Mouse (Mus musculus) limb, embryonic 14.5 days (tissue): ENCODE results near the gene Pmepa1. TPM values are rescaled to one million over a fixed set of nuclear protein-coding genes. Genes with fewer than 3 reads are reported as not detected.

Source experiments
- ATAC-seq: fragments of 200-750 bp; cut with Nextera tagmentation; 2 replicates; pipeline ENCODE4 v1.8.0; 2017; ENCODE audit warnings: low read depth, moderate number of reproducible peaks, moderate TSS enrichment; ENCODE audit not compliant: low FRiP score
- DNase-seq: peaks from one replicate; pipeline ENCODE4 v3.0.0-alpha.2; 2015; ENCODE audit warnings: low spot score
- H3K27ac ChIP-seq: fragments of 300-500 bp; sonication (generic); replicated peaks from 2 replicates; pipeline ENCODE4 v1.5.1; 2014; ENCODE audit warnings: low read depth, mild to moderate bottlenecking, low read length, moderate library complexity, mixed read lengths
- H3K27me3 ChIP-seq: fragments of 300-500 bp; sonication (generic); 2 replicates; pipeline ENCODE4 v1.6.1; 2014; ENCODE audit warnings: low read length, mixed read lengths; ENCODE audit not compliant: control insufficient read depth, insufficient read depth
- H3K36me3 ChIP-seq: fragments of 300-500 bp; sonication (generic); 2 replicates; pipeline ENCODE4 v1.6.1; 2014; ENCODE audit warnings: mild to moderate bottlenecking, low read length, moderate library complexity, mixed read lengths; ENCODE audit not compliant: control insufficient read depth, insufficient read depth
- H3K4me1 ChIP-seq: fragments of 300-500 bp; sonication (generic); 2 replicates; pipeline ENCODE4 v1.6.1; 2014; ENCODE audit warnings: antibody characterized with exemption, low read length, mixed read lengths; ENCODE audit not compliant: control insufficient read depth, insufficient read depth
- H3K4me2 ChIP-seq: fragments of 300-500 bp; sonication (generic); replicated peaks from 2 replicates; pipeline ENCODE4 v1.6.1; 2014; ENCODE audit warnings: low read depth, mild to moderate bottlenecking, low read length, moderate library complexity; ENCODE audit not compliant: severe bottlenecking
- H3K4me3 ChIP-seq: fragments of 300-500 bp; sonication (generic); replicated peaks from 2 replicates; pipeline ENCODE4 v1.5.1; 2014; ENCODE audit warnings: low read length
- H3K9ac ChIP-seq: fragments of 300-500 bp; sonication (generic); 2 replicates; pipeline ENCODE4 v1.6.1; 2014; ENCODE audit warnings: mild to moderate bottlenecking, low read depth, low read length, moderate library complexity; ENCODE audit not compliant: severe bottlenecking
- H3K9me3 ChIP-seq: fragments of 300-500 bp; sonication (generic); 2 replicates; pipeline ENCODE4 v1.6.1; 2016; ENCODE audit warnings: low read length; ENCODE audit not compliant: control insufficient read depth
- POLR2A ChIP-seq: fragments of 200-500 bp; IDR thresholded peaks from 2 replicates; pipeline ENCODE4 v1.8.0; 2012; ENCODE audit warnings: inconsistent platforms, mild to moderate bottlenecking, moderate library complexity, borderline replicate concordance; ENCODE audit not compliant: insufficient read depth, insufficient read length; ENCODE audit errors: extremely low read depth
- WGBS: fragments of 180-500 bp; shearing (Covaris S2); extraction: QIAGEN DNeasy Blood & Tissue Kit; methylation state at CpG from one replicate; pipeline ENCODE4 v1.1.7; 2014; 5-methylcytosine and 5-hydroxymethylcytosine counted together
- polyA plus RNA-seq, 2 experiments: library from polyadenylated mRNA; depleted of rRNA in 1 of 2; stranded (reverse) in 1 of 2; unstranded in 1 of 2; fragments of >200 nt; fragmentation: Nextera tagmentation in 1 of 2; extraction: Ambion mirVana in 1 of 2; gene quantifications; 2 replicates each; pipeline versions ENCODE4 v1.2.1 to v1.2.3; 2012 to 2014

The Pmepa1 gene
- polyA plus RNA-seq (2012; rRNA removed) (41.0 and 62.3 TPM in 2 replicates), polyA plus RNA-seq (2014; fragmentation: Nextera tagmentation; extraction: Ambion mirVana) (10.2 and 11.6 TPM in 2 replicates)

GRCm38 (mm10) chr2:173276409-173276808, at the start of gene Pmepa1:
TSS of gene Pmepa1 (minus strand) at chr2:173276533.
- Histone ChIP-seq H3K4me3 (peak within 1 kb of the TSS; percentile 92), H3K36me3 (no peaks in the 10 kb centered on the region), H3K4me1 (peaks cover 51% of the 10 kb centered on the region), H3K27me3 (no peaks in the 10 kb centered on the region), H3K9ac (peak within 1 kb of the TSS; percentile 98), H3K27ac (peak within 1 kb of the TSS; percentile 90), H3K9me3 (no peaks in the 10 kb centered on the region), H3K4me2 (peak within 1 kb of the TSS; percentile 80)
- DNase-seq (peak; percentile 95), ATAC-seq (peak; percentile 93)
- WGBS, result 0% methylated on average over 8 of the region's 61 CpGs
- 0 out of 2 replicates have a peak, but pooled peaks have one; percentile 24 for TF ChIP-seq POLR2A

- no peaks in the 10 kb centered on the region for H3K36me3 ChIP-seq
- ATAC-seq (no peak), DNase-seq (no peak)
- WGBS, result 82% methylated on average over 6 of the region's 6 CpGs
- H3K9me3 ChIP-seq, result no peaks in the 10 kb centered on the region
- no peak for TF ChIP-seq POLR2A
- no peaks in the 10 kb centered on the region for H3K4me1 ChIP-seq
- H3K27me3 ChIP-seq, result no peaks in the 10 kb centered on the region
- H3K4me3 ChIP-seq, result no peak overlapping the region
- H3K27ac ChIP-seq, result no peak overlapping the region
- no peak overlapping the region for H3K9ac ChIP-seq
- H3K4me2 ChIP-seq, result no peak overlapping the region
Observed at GRCm38 (mm10) chr2:173321754-173322153, 45.4 kb upstream of the Pmepa1 start.

- Histone ChIP-seq H3K36me3 (no peaks in the 10 kb centered on the region), H3K27me3 (no peaks in the 10 kb centered on the region), H3K4me2 (no peak overlapping the region), H3K27ac (no peak overlapping the region), H3K4me1 (no peaks in the 10 kb centered on the region), H3K9ac (no peak overlapping the region), H3K9me3 (no peaks in the 10 kb centered on the region), H3K4me3 (no peak overlapping the region)
- DNase-seq (no peak), ATAC-seq (no peak)
- no peak for TF ChIP-seq POLR2A
- WGBS, result 81% methylated on average over 2 of the region's 2 CpGs
Observed at GRCm38 (mm10) chr2:173321194-173321593, 44.9 kb upstream of the Pmepa1 start.

DNA sequence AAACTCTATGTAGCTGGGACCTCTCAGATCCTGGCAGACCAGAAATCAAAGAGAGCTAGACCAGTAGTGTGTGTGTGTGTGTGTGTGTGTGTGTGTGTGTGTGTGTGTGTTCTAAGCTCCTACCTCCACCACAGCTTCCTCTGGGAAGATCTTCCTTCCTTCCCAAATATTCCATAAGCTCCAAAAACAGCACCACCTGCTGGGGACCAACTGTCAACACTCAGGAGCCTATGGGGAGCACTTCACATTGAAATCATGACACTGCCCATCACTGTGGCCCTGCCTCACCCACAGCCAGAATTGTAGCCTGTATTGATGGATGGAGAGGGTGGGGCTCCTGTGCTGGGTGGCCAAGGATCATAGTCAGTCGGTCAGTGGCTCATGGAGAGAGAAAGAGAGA, 38.0 kb upstream of the Pmepa1 start:
- no peaks in the 10 kb centered on the region for H3K9me3 ChIP-seq
- DNase-seq, result no peak
- no peak overlapping the region for H3K27ac ChIP-seq
- no peak for TF ChIP-seq POLR2A
- WGBS, result no CpG with 5 or more reads among the region's 1 CpGs
- H3K4me3 ChIP-seq, result no peak overlapping the region
- no peak for ATAC-seq
- no peaks in the 10 kb centered on the region for H3K4me1 ChIP-seq
- H3K4me2 ChIP-seq, result no peak overlapping the region
- no peak overlapping the region for H3K9ac ChIP-seq
- H3K27me3 ChIP-seq, result no peaks in the 10 kb centered on the region
- H3K36me3 ChIP-seq, result no peaks in the 10 kb centered on the region

DNA sequence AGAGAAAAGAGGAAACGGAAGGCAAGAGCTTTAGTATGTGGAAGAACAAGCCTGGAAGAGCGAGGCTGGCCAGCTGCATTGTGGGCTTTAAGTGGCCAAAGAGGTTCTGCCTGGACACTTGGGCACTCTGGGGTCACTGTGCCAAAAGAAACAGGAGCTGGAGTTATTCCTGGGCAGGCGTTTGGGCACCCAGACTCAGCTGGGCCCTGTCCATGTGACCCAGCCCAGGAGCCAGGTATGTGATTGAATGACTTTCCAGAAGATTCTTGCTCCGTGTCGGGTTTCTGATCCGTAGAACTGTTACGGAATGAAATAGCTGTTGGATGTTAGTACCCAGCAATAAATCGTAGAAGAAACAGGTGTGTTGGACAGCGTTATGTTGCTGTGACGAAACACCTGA, 32.2 kb upstream of the Pmepa1 start:
- Histone ChIP-seq H3K9ac (no peak overlapping the region), H3K36me3 (no peaks in the 10 kb centered on the region), H3K4me1 (peaks cover 2% of the 10 kb centered on the region; the same call in 1 of the 2 replicates), H3K27ac (no peak overlapping the region), H3K9me3 (no peaks in the 10 kb centered on the region), H3K4me3 (no peak overlapping the region), H3K4me2 (no peak overlapping the region), H3K27me3 (0 out of 2 replicates have a peak, but pooled peaks cover 4% of the 10 kb centered on the region)
- WGBS, result 87% methylated on average over 10 of the region's 10 CpGs
- DNase-seq (no peak), ATAC-seq (no peak)
- TF ChIP-seq POLR2A, result no peak
